Mouse (Mus musculus) spleen, adult 2 months (tissue): ENCODE measurements at regions not wholly inside any gene's neighbourhood (a gene's known extent, or its start where the extent isn't known, plus 50 kb on each side); places are given as distances from the start of the nearest gene placed in this dataset.

Experiments
- CTCF ChIP-seq: fragments of 200-500 bp; IDR thresholded peaks from 2 replicates; pipeline ENCODE4 v1.5.1; 2011; ENCODE audit warnings: mild to moderate bottlenecking, inconsistent platforms; ENCODE audit not compliant: insufficient read depth, insufficient read length, insufficient replicate concordance; ENCODE audit errors: extremely low read depth
- POLR2A ChIP-seq: fragments of 200-500 bp; IDR thresholded peaks from 2 replicates; pipeline ENCODE4 v1.6.1; 2011; ENCODE audit warnings: low read depth, low read length, inconsistent platforms

DNA sequence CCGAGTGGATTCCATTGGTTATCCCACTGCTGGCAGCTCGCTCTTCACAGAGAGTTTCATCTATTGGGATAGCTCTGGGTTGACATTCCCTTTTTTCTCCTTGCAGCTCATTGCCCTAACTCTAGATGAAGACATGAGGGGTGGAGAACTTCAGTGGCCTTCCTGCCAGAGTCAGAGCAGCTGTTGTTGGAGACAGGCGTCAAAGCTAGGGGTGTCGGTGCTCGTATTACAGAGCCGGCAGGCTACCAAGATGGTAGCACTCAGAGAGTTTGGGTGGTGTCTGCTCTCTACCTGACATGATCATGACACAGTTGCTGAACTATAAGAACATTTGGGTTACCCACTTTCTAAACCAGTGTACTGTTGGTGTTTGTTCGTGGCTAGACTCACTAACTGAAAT is 162.5 kb upstream of the Trib2 start:
- TF ChIP-seq POLR2A (no peak), CTCF (no peak)
